Mouse (Mus musculus): ENCODE results near the gene Sesn1. TPM values are rescaled to one million over a fixed set of nuclear protein-coding genes. Genes with fewer than 3 reads are reported as not detected.

The Sesn1 gene
- polyA plus RNA-seq, 1 experiment from 2014 or later: 49.6 TPM

Other genes with a start within 250 kb of the Sesn1 start
- 0.34 and 0.44 TPM in 2 replicates for gene Ccdc162, start 93.3 kb upstream of the Sesn1 start, polyA plus RNA-seq (2015; fragmentation: Nextera tagmentation; extraction: Ambion mirVana)
- gene Cep57l1, start 64 bp upstream of the Sesn1 start, polyA plus RNA-seq (2015; fragmentation: Nextera tagmentation; extraction: Ambion mirVana): 19.5 and 21.3 TPM in 2 replicates
- gene Armc2, start 208.5 kb downstream of the Sesn1 start, polyA plus RNA-seq (2015; fragmentation: Nextera tagmentation; extraction: Ambion mirVana): 8.2 and 10.1 TPM in 2 replicates

Measured in forebrain, embryonic 16.5 days (tissue).